Mouse (Mus musculus) kidney, postnatal 10 days (tissue): ENCODE measurements at regions not wholly inside any gene's neighbourhood (a gene's known extent, or its start where the extent isn't known, plus 50 kb on each side); places are given as distances from the start of the nearest gene placed in this dataset.
"Not testable (repeated sequence)": the region's sequence is repeated elsewhere in the genome, so short reads cannot be mapped to it uniquely, and the experiment has no call there.

Experiments used
- DNase-seq: peaks from one replicate; pipeline ENCODE4 v3.0.0; 2021; ENCODE audit warnings: mixed read lengths

GRCm38 (mm10) chr6:37749016-37749415, 121.6 kb upstream of the Trim24 start:
- DNase-seq = no peak

- DNase-seq = no peak
Measured at GRCm38 (mm10) chr6:37750271-37750670, 120.3 kb upstream of the Trim24 start.

DNA sequence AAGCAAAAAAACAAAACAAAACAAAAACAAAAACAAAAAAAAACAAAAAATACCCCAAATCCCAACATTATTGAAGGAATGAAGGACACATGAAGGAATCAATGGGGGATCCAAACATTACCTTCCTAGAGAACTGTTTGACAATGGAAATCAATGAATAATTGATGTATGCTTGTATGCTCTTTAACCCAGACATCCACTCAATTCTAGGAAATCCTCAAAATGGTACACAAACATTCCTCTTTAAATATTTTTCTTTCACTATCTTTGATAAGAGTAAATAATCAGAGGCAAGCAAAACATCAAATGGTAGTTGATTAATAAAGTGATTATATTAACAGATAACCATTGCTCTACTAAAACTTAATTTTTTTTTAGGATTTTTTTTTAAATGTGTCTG, 118.9 kb upstream of the Trim24 start:
- no peak for DNase-seq

- not testable (repeated sequence) for DNase-seq
Measured at GRCm38 (mm10) chr6:37761003-37761402, 109.6 kb upstream of the Trim24 start.

- peak; percentile 15 for DNase-seq
Measured at GRCm38 (mm10) chr6:37763036-37763435, 107.6 kb upstream of the Trim24 start.

DNA sequence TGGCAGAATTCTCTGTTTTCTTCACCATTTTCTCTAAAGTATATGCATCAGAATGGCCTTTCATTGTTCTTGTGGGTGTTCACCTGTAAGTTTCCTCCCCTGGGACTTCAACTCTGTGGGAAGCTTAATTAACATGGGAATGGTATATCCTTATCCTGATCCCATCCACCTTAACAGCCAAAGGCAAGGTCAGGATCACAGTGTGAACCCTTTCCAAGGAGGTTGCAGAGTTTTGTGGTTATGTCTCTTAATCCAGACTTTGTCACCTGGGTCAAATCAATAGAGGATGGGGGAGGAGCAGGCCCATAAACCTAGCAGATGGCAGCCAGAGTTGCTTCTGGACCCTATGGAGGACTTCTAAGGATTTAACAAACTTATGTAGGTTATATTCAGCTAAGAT, 102.9 kb upstream of the Trim24 start:
- no peak for DNase-seq

DNA sequence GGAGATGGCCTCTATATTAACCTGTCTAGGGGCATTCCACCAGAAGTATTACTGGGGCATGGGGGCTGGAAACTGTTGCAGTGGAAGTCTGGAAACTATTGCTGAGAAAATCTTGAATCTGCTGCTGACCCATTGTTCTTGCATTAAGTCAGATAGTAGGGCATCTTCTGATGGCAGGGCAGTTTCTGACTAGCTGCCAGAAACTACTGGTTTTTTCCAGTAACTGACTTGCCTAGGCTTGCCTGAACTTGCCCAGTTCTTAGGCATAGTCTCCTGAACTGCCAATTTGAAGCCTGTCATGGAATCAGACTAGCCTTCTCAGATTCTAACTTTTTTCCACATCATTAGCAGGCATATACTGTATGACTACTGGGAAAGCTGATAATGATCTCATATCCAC, 97.3 kb upstream of the Trim24 start:
- no peak for DNase-seq

DNA sequence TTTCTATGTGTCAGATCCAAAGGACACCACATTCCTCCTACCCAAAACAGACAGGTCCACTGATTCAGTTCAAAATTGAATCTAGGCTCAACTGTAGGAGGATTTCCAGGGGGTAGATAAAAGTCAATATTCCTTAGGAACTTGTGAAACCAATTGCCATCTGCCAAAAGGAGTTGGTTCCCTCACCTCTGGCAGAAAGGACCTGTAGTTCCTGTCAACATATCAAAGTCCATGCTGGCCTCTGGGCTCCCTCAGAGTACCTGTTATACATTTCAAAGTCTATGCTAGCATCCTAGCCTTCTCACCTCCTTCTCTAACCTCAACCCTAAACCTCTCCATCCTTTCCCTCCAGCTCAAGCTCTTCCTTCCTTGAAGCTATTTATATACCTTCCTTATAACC, 95.5 kb upstream of the Trim24 start:
- no peak for DNase-seq

DNA sequence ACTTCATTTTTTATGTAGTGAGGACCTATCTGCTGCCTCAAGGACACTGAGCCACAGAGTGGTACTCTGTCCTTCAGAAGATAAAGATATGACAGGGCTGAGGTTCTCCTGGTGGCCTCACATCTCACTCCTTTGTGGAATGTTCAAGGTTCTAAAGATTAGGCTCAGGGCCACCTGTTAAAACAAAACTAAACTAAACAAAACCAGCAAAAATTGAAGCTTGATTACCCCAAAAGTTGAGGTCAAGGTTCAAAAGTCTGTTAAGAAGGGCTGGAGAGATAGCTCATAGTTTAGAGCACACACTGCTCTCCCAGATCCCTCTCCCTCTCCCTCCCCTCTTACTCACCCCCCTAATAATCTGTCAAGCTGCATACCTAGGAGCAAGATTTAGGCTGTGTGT, 90.7 kb upstream of the Trim24 start:
- no peak for DNase-seq

DNA sequence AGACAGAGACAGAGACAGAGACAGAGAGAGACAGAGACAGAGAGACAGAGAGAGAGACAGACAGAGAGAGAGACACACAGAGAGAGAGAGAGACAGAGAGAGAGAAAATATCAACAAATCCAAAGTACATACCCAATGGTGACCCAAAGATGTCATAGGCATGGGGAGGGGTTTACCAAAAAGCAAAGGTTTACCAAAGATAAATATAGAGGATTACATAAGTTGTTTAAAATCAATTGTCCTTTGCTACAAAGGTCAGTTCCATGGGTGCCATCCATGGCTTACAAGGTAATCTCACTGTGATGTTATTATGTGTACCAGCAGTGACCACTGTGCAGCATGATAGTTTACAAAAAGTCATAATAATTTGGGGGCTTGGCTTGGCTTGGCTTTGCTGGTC, 88.7 kb upstream of the Trim24 start:
- no peak for DNase-seq

DNA sequence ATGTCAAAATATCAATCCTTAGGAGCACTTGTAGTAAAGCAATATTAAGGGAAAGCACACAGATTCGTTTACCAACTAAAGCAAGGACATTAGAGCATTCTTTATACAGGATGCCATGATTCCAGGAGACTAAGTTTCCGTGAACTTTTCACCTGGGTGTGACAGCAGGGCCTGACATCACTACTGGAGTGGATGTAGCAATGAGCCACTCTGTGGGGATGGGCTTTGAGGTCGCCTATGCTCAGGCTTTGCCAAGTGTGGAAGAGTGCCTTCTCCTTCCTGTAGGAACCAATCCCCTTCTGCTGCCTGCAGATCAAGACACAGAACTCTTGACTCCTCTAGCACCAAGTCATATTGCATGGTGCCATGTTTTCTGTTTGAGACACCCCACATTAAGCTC, 85.3 kb upstream of the Trim24 start:
- not testable (repeated sequence) for DNase-seq

DNA sequence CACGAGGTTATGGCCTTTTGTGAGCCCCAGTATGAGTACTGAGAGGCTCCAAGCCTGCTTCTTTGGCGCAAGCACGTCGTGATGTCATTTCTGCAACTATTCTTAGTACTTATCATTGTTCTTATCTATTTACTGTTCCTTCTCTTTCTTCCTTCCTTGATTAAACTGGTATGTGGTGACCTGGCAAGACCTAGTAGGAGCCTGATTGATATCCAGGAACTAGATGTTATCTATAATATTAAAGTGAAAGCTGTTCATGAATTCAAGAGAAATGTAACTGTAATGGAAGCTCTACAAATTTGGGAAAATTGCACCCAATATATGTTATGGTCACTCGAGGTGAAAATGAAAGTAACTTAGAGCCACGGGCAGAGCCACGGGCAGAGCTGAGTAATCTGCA, 84.9 kb upstream of the Trim24 start:
- no peak for DNase-seq

DNA sequence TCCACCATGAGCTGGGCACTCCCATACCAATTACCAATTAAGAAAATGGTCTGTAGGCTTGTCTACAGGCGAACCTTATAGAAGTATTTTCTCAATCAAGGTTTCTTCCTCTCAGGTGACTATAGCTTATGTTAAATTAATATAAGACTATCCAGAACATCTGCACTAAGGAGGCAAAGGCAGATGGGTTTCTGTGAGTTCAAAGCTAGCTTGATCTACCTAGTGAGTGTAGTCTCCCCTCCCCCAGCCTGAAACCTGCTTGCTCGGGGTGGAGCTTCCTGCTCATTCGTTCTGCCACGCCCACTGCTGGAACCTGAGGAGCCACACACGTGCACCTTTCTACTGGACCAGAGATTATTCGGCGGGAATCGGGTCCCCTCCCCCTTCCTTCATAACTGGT, 82.8 kb upstream of the Trim24 start:
- not testable (repeated sequence) for DNase-seq

GRCm38 (mm10) chr6:37790878-37791277, 79.7 kb upstream of the Trim24 start:
- no peak for DNase-seq

DNA sequence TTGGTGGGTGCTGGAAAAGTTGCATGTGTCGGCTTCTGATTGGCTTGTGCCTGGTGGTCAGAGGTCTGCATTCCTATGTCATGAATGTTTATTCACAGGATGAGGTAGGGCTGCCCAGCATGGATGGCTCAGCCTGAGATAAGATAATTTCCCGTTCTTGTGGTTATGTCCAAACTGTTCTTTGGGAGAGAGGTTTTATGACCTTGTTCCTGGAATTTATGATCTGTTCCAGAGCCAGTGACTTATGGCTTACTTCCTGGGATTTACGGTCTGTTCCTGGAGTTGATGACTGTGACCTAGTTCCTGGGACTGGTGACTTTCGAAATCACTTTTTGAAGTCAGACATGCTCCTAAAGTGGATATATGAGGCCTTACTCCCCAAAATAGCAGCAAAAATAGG, 76.4 kb upstream of the Trim24 start:
- DNase-seq = peak; percentile 14

DNA sequence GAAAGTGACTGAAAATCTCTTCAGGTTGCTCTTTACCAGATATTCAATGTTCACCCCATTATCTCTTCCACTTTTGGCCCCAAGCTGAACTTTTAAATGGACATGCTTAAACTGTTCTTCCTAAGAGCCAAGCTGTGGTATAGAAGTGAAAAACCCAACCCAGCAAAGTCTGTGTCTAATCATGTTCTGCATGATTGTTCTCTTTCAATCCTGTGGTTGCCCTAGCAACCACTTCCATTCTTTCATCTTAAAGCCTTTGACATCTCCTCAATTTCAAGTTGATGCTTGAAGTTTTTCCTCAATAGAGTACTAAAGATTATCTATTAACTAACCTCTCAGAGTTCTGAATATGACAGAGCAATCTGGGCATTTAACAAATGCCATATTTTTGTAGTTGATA, 75.6 kb upstream of the Trim24 start:
- DNase-seq = no peak

DNA sequence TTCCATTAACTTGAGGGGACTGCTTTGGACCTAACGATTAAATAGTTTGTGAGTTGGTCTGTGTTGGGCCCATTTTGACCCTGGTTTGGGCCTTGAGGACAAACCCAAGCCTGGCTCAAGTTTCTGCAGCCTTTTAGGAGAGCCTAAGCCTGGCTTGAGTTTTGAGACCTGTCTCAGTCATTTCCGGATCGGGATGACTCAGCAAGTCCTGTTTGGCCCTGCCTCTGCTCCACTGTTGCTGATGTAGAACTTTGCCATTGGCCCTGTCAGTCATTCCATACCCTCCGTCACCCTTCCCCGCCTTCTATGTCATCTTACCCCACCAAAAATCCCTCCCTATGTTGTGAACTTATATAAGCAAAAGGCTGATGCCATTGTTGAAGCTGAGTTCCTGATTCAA, 67.4 kb upstream of the Trim24 start:
- no peak for DNase-seq

GRCm38 (mm10) chr6:37805896-37806295, 64.7 kb upstream of the Trim24 start:
- DNase-seq = not testable (repeated sequence)

GRCm38 (mm10) chr6:37806529-37807191, 64.0 kb upstream of the Trim24 start:
- DNase-seq = not testable (repeated sequence)

GRCm38 (mm10) chr6:37815218-37815617, 55.4 kb upstream of the Trim24 start:
- DNase-seq = not testable (repeated sequence)
